Mouse (Mus musculus): ENCODE results near the gene Cyp8b1.

Gene Cyp8b1

DNA sequence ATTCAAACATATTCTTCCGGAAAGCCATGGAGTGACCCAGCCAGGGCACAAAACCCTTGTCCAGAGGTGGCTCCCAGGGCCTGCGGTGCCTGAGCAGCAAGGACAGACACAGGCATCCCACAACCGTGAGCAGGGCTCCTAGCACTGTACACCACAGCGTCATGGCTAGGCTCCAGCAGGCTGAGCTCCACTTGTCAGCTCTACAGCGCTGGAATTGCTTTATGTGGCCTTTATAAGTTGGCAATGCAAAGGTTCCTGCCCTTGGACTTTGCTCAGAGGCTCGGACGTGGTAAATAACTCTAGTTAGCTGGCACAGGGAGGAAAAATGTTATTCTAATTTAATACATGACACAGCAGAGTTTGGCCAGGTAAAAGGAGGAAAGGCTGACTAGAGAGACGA, at the start of gene Cyp8b1:
Cyp8b1 (minus strand) TSS at position 204 of the 400 bp plus-strand sequence.
- in situ Hi-C loops (cut with MboI; ENCODE audit: unreplicated experiment in 2 of 2) = no loop called here

DNA sequence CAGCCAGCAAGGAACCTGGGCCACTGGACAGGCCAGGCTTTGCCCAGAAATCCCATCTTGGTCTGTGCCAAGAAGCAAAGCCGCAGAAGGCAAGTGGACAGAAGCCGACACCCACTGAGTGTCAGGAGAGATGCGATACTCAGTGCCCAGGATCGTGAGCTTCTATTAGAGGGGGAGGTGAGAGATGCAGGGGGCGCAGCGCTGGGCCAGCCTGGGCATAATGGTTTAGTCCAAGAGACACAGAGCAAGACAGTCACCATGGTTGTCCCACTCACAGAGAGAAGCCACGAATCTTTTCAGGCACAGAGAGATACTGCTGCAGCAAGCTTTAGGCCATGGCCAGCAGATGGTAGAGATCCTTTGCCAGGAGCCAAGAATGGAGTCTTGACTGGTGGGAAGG, 48.8 kb upstream of the Cyp8b1 start:
- in situ Hi-C loops (cut with MboI; ENCODE audit: unreplicated experiment in 2 of 2) = no loop called here

DNA sequence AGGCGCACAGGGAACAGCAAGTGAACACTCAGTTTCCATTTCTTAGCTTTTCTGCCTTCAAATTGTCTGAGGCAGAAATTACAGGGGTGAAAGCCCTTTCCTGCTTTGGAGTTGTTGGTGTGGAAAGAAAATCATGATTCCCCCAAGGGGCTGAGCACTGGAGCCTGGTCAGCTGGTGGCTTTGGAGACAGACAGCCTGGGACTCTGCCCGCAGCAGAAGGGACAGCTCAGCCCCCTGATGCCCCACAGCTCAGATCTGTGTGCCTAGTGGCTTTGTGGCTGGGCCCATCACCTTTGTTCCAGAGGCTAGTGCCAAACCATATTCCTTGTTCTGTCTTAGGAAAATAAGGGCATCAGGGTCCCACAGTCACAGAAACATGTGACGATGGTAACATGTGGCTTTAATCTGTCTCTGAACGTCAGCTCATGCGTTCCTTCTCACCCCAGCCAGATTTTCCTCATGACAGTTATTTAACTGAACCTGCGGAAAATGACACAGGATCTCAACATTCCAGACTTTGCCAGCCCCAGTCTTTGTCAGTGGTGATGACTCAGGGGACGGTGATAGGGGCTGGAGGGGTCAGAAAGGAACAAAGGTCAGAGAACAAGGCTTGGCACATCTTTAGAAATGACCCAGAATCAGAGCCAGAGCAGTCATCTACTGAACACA, 44.0 kb upstream of the Cyp8b1 start:
- in situ Hi-C loops (cut with MboI; ENCODE audit: unreplicated experiment in 2 of 2) = no loop called here

DNA sequence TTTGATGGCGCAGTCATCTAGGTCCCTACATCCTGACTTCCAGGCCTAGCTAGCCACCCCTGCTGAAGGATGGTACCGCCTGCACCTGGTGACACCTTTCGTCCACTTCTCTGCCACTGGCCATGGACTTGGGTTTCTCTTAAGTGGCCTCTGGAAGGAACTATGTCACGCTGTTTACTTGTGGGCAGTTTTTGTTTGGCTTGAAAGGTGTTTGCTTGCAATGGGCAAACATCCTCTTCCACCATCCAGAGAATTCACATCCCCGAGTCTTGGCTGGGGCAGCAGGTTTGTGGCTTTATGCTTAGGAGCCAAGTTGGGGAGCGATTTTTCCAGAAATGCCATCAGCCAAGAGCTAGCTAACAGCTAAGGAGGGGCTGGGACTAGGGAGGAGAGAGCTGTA, 36.5 kb upstream of the Cyp8b1 start:
- in situ Hi-C loops (cut with MboI; ENCODE audit: unreplicated experiment in 2 of 2) = no loop called here

DNA sequence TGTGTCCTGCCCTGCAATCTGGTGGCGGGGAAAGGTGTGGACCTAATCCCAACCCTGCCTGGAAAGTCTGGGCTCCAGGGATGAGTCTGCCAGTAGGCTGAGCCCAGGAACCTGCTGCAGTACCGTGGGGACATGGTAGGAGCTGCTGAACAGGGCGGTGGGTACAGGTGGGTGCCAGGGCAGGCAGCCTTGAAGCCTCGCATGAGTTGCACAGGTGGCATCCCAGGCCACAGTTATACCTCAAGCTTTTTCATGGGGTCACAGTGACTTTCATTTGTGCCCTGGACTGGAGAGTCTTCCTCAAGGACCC, 35.0 kb upstream of the Cyp8b1 start:
- in situ Hi-C loops (cut with MboI; ENCODE audit: unreplicated experiment in 2 of 2) = no loop called here

GRCm38 (mm10) chr9:121950418-121951113, 34.5 kb upstream of the Cyp8b1 start, which contains the start of gene Fam198a:
TSS of gene Fam198a (plus strand) at chr9:121950988.
- in situ Hi-C loops (cut with MboI; ENCODE audit: unreplicated experiment in 2 of 2) = no loop called here

DNA sequence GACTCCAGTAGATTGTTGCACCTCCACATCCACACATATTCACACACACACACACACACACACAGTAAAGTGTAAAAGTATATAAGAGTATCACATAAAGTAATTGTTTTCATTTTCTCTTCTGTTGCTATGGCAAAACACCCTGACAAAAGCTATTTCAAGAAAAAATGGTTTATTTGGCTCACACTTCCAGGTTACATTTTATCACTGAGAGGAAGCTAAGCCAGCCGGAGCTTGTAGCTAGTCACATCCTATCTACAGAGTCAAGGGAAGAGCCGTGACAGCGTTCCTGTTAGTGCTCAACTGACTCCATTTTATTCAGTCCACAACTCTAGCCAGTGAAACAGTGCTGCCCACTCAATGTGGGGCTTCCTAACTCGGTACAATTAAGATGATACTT, 32.3 kb upstream of the Cyp8b1 start:
- in situ Hi-C loops (cut with MboI; ENCODE audit: unreplicated experiment in 2 of 2) = loop anchor here (5.0 kb wide), 3 partner anchors 34 to 66 kb away; no protein-coding TSS in a partner anchor

GRCm38 (mm10) chr9:121947784-121948183, 31.7 kb upstream of the Cyp8b1 start:
- in situ Hi-C loops (cut with MboI; ENCODE audit: unreplicated experiment in 2 of 2) = loop anchor here (5.0 kb wide), 3 partner anchors 35 to 65 kb away; no protein-coding TSS in a partner anchor

GRCm38 (mm10) chr9:121943628-121944027, 27.5 kb upstream of the Cyp8b1 start:
- in situ Hi-C loops (cut with MboI; ENCODE audit: unreplicated experiment in 2 of 2) = no loop called here

GRCm38 (mm10) chr9:121943005-121943404, 26.9 kb upstream of the Cyp8b1 start:
- in situ Hi-C loops (cut with MboI; ENCODE audit: unreplicated experiment in 2 of 2) = no loop called here

DNA sequence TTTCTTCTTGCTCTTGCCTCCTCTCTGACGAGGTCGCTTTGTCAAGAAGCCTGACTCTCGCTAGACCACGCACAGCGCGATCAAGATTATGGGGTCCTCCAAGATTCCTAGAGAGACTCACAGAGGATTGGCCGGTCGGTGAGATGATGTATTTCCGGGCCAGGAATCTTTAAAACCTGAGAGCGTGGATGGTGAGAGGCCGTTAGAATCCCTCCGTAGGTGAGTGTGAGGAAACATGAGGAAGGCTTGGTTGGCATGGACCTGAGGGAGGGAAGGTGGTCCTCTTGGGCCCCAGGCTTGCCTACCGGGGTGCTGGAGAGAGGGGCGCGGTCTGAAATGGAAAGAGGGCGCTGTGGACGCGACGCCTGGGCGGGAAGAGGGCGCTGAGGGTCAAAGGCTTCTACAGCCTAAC, 21.8 kb upstream of the Cyp8b1 start:
- in situ Hi-C loops (cut with MboI; ENCODE audit: unreplicated experiment in 2 of 2) = no loop called here

GRCm38 (mm10) chr9:121937451-121937864, 21.4 kb upstream of the Cyp8b1 start:
- in situ Hi-C loops (cut with MboI; ENCODE audit: unreplicated experiment in 2 of 2) = no loop called here

DNA sequence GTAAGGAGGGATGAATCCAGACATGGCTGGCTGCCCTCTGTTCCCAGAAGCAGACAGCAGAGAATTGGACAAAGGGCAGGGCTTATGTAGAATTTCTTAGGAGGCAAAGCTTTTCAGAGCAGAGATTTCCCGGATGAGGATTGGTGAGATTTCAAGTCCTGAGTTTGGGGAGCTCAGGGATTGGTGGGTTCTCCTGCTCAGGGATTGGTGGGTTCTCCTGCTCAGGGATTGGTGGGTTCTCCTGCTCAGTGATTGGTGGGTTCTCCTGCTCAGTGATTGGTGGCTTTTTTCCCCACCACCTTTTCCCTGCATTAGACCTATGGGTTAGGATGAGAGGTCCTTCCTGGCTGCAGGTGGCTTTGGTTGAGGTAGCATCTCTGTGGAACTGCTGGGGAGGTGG, 20.8 kb upstream of the Cyp8b1 start:
- in situ Hi-C loops (cut with MboI; ENCODE audit: unreplicated experiment in 2 of 2) = no loop called here

- in situ Hi-C loops (cut with MboI; ENCODE audit: unreplicated experiment in 2 of 2) = no loop called here
Observed at GRCm38 (mm10) chr9:121934856-121935255, 18.8 kb upstream of the Cyp8b1 start.

DNA sequence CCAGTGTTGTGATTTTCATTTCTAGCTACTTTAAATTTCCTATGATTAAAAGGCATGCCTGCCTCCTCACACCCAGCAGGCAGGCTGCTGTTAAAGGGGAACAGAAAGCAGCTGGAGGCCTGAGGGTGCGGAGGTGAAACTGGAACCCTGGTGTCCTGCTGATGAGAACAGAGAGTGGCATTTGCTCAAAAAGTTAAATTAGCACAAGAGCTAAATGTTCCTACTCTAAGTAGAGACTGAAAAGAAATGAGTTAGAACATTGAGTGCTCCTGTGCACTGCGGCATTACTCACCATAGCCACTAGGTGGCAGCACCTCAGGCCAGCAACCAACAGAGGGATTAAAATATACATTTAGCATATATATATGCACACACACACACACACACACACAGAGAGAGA, 12.4 kb upstream of the Cyp8b1 start:
- in situ Hi-C loops (cut with MboI; ENCODE audit: unreplicated experiment in 2 of 2) = no loop called here

- in situ Hi-C loops (cut with MboI; ENCODE audit: unreplicated experiment in 2 of 2) = no loop called here
Observed at GRCm38 (mm10) chr9:121927721-121928120, 11.6 kb upstream of the Cyp8b1 start.

DNA sequence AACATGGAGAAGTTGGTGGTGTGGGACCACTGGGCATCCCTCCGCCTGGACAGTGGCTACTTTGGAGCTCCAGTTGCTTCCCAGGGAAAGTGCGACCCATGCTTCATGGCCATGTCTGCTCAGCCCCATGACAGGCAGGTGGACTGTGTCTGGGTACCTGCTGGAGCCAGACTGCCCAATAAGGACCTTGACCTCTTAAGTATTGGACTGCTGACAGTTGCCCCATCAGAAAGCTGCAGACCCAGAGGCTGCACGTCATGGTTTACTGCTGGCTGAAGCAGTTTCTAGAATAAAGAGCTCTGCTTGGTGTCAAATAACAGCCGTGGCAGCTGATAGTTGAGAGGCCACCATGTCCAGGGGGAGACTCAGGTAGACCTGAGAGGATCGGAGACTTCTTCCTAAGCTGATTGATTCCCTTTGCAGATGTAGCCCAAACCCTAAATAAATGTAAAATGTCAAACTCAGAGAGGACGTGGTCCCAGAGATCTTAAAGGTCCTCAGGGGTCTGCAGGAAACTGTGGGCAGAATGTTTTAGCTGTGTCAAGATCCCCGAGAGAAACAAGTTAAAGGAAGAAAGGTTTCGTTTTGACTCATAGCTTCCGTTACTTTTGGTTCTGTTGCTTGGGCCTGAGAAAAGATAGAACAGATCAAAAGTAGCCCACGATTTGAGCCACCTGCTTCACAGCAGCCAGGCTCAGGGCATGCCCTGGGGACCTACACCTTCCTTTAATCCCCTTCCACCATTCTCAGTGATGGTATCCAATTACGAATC, 10.7 kb upstream of the Cyp8b1 start:
- in situ Hi-C loops (cut with MboI; ENCODE audit: unreplicated experiment in 2 of 2) = no loop called here

- in situ Hi-C loops (cut with MboI; ENCODE audit: unreplicated experiment in 2 of 2) = no loop called here
Observed at GRCm38 (mm10) chr9:121925959-121926358, 9.9 kb upstream of the Cyp8b1 start.

- in situ Hi-C loops (cut with MboI; ENCODE audit: unreplicated experiment in 2 of 2) = no loop called here
Observed at GRCm38 (mm10) chr9:121924901-121925560, 8.9 kb upstream of the Cyp8b1 start.

DNA sequence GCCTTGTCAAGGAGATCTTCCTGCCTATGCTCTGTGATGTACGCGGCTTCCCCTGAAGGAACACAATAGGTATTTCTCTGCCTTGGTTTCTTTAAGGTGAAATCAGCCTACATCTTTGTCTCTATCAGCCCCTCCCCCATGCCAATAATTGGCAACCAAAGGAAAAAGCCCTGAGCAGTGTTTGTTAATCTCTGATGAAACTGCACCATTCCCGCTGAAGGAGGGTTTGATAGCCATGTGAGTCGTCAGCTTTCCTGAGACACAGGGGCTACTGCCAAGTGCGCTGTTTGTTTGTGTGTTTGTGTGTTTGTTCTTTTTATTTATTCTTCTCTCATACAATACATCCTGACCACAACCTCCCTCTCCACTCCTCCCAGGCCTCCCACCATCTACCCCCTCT, 7.8 kb upstream of the Cyp8b1 start:
- in situ Hi-C loops (cut with MboI; ENCODE audit: unreplicated experiment in 2 of 2) = no loop called here

DNA sequence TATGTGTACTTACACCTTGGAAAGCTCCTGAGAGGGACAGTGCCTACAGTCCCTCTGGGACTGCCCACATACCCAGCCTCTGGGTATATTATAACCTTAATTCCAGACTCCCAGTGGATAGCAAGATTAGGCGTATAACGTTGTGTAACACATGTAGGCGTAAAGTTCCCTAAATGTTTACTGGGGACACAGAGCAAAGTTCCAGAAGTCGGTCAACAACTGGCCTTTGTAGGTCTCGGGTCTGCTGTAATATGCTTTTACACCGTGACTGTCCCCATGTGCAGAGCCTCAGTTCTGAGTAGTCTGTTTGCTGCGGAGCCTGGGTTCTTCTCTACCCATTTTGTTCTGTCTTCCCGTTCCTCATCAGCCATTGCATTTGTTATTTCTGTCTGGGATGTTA, 7.3 kb upstream of the Cyp8b1 start:
- in situ Hi-C loops (cut with MboI; ENCODE audit: unreplicated experiment in 2 of 2) = no loop called here

Measured in v-Abl transformed pro-B cells (cell line).